ENCODE assay signal across 11 mouse cellular contexts in genomic region chr19:5711218-5711617, GRCm38 (mm10). TPM values are rescaled to one million over a fixed set of nuclear protein-coding genes. Genes with fewer than 3 reads are reported as not detected.
A peak's percentile ranks its signal among the peaks of the same experiment; 100 is the strongest.
DNase-seq lines count a peak whose midpoint lies in the region; ATAC-seq and TF ChIP-seq lines count a peak whose summit lies in the region.
"Had no signal": no experiment of that assay in that cellular context is flagged by ENCODE, and none has a peak within 500 bp of the region (broad histone marks: within the 10 kb centered on the region; RNA-seq: fewer than 3 reads in every experiment).

No protein-coding gene starts in this region.

- H3K27ac ChIP-seq in cerebellum, adult 2 months (ENCODE audit: insufficient read depth, low read length): no peak overlapping the region
- 0 out of 2 replicates have a peak overlapping the region, but pooled peaks have one; percentile 43 for H3K27ac ChIP-seq in liver, embryonic 12.5 days
- no peak overlapping the region for H3K27ac ChIP-seq in small intestine, adult 2 months (ENCODE audit: insufficient read depth, low read depth, low read length)
- no peak overlapping the region for H3K27ac ChIP-seq in hindbrain, embryonic 16.5 days (ENCODE audit: low read depth, low read length)
- H3K27ac ChIP-seq: embryonic facial prominence, embryonic 13.5 days; lung, embryonic 15.5 days; stomach, embryonic 15.5 days had no signal

- peaks cover 100% of the 10 kb centered on the region for H3K36me3 ChIP-seq in liver, embryonic 12.5 days
- H3K36me3 ChIP-seq in small intestine, adult 2 months (ENCODE audit: control insufficient read depth, insufficient read depth, low read length): peaks cover 51% of the 10 kb centered on the region
- peaks cover 26% of the 10 kb centered on the region for H3K36me3 ChIP-seq in hindbrain, embryonic 16.5 days (ENCODE audit: control insufficient read depth, insufficient read depth, low read length)

- TF ChIP-seq POLR2A in cerebellum, adult 2 months (IDR thresholded peaks at IDR 0.05; ENCODE audit: borderline replicate concordance, insufficient read depth, low read length): no peak
- TF ChIP-seq POLR2A in small intestine, adult 2 months (IDR thresholded peaks at IDR 0.05; ENCODE audit: low read depth, low read length): no peak

- no peak overlapping the region for H3K9ac ChIP-seq in liver, embryonic 12.5 days
- H3K9ac ChIP-seq in hindbrain, embryonic 16.5 days (ENCODE audit: low read depth, low read length): no peak overlapping the region
- H3K9ac ChIP-seq: embryonic facial prominence, embryonic 13.5 days; lung, embryonic 15.5 days; stomach, embryonic 15.5 days had no signal

- peak; percentile 61 to 81 for DNase-seq in left cerebral cortex, adult 18-20 months (ENCODE audit: low spot score in 2 of 2)
- no peak for DNase-seq in left cerebral cortex, adult 11 months (ENCODE audit: low spot score)
- peak; percentile 73 for DNase-seq in Muller cell, postnatal 12 days (ENCODE audit: inconsistent ontology term)
- DNase-seq in cerebellum, adult 2 months: peak; percentile 70 to 76
- peak; percentile 72 to 82 for DNase-seq in heart, postnatal 10 days

- H3K27me3 ChIP-seq in cerebellum, adult 2 months (ENCODE audit: control insufficient read depth, insufficient read depth, low read length): no peaks in the 10 kb centered on the region
- H3K27me3 ChIP-seq in liver, embryonic 12.5 days (replicated peaks): no peaks in the 10 kb centered on the region
- H3K27me3 ChIP-seq in small intestine, adult 2 months (ENCODE audit: control insufficient read depth, insufficient read depth, low read length): no peaks in the 10 kb centered on the region
- H3K27me3 ChIP-seq in hindbrain, embryonic 16.5 days (replicated peaks; ENCODE audit: control insufficient read depth, insufficient read depth, low read length): no peaks in the 10 kb centered on the region
- H3K27me3 ChIP-seq: embryonic facial prominence, embryonic 13.5 days; lung, embryonic 15.5 days; stomach, embryonic 15.5 days had no signal

- WGBS in cerebellum, adult 2 months: 11% methylated on average over 3 of the region's 3 CpGs
- 43% methylated on average over 3 of the region's 3 CpGs for WGBS in liver, embryonic 12.5 days (ENCODE audit: insufficient replicate concordance)
- WGBS in small intestine, adult 2 months: 21% methylated on average over 3 of the region's 3 CpGs
- WGBS in hindbrain, embryonic 16.5 days: 11% methylated on average over 3 of the region's 3 CpGs

- no peak for ATAC-seq in liver, embryonic 12.5 days
- no peak for ATAC-seq in hindbrain, embryonic 16.5 days

- intact Hi-C loops in heart, postnatal 10 days (cut with DNase I): loop anchor here (1.0 kb wide), 2 partner anchors 17 to 69 kb away; no protein-coding TSS in a partner anchor

- H3K4me1 ChIP-seq in cerebellum, adult 2 months (ENCODE audit: control insufficient read depth, insufficient read depth, low read length): peaks cover 5% of the 10 kb centered on the region; the same call in 1 of the 2 replicates
- H3K4me1 ChIP-seq in liver, embryonic 12.5 days: peaks cover 58% of the 10 kb centered on the region
- H3K4me1 ChIP-seq in small intestine, adult 2 months (ENCODE audit: control insufficient read depth, insufficient read depth, insufficient read length, low read length): peaks cover 21% of the 10 kb centered on the region
- peaks cover 15% of the 10 kb centered on the region for H3K4me1 ChIP-seq in hindbrain, embryonic 16.5 days (ENCODE audit: control insufficient read depth, insufficient read depth, low read depth, low read length)

- H3K9me3 ChIP-seq in liver, embryonic 12.5 days (replicated peaks): no peaks in the 10 kb centered on the region
- no peaks in the 10 kb centered on the region for H3K9me3 ChIP-seq in hindbrain, embryonic 16.5 days (ENCODE audit: control insufficient read depth, low read length)
- H3K9me3 ChIP-seq: embryonic facial prominence, embryonic 13.5 days; lung, embryonic 15.5 days; stomach, embryonic 15.5 days had no signal

- peak; percentile 85 for TF ChIP-seq CTCF in cerebellum, adult 2 months (IDR thresholded peaks at IDR 0.05; ENCODE audit: borderline replicate concordance, insufficient read depth, low read depth, low read length)
- peak; percentile 72; the same call in 1 of the 2 replicates for TF ChIP-seq CTCF in small intestine, adult 2 months (IDR thresholded peaks at IDR 0.05; ENCODE audit: extremely low read depth, insufficient read length, insufficient replicate concordance, low read depth, low read length)

- no peak overlapping the region for H3K4me2 ChIP-seq in liver, embryonic 12.5 days
- H3K4me2 ChIP-seq in hindbrain, embryonic 16.5 days (ENCODE audit: low read length): no peak overlapping the region
- H3K4me2 ChIP-seq: embryonic facial prominence, embryonic 13.5 days; lung, embryonic 15.5 days; stomach, embryonic 15.5 days had no signal

- H3K4me3 ChIP-seq in cerebellum, adult 2 months (replicated peaks; ENCODE audit: insufficient read depth, low read depth, low read length): no peak overlapping the region
- H3K4me3 ChIP-seq in liver, embryonic 12.5 days: no peak overlapping the region
- H3K4me3 ChIP-seq in small intestine, adult 2 months (ENCODE audit: low read depth, low read length): no peak overlapping the region
- no peak overlapping the region for H3K4me3 ChIP-seq in hindbrain, embryonic 16.5 days (ENCODE audit: low read length)
- H3K4me3 ChIP-seq: embryonic facial prominence, embryonic 13.5 days; lung, embryonic 15.5 days; stomach, embryonic 15.5 days had no signal

RNA-seq across cellular contexts. Expression of gene Kcnk7, which starts 7.1 kb away (rescaled TPM):
- total RNA-seq in left cerebral cortex, adult 18-20 months (2021): not detected
- polyA plus RNA-seq in cerebellum, adult 2 months (2012; rRNA removed): 0.13 and 0.24 TPM in 2 replicates
- total RNA-seq in heart, postnatal 10 days (2021): not detected
- polyA plus RNA-seq in liver, embryonic 12.5 days (2016; fragmentation: Nextera tagmentation; extraction: Ambion mirVana): 0.18 and 0.19 TPM in 2 replicates
- 0.57 TPM in 1 of 2 replicates, not detected in the other for polyA plus RNA-seq in small intestine, adult 2 months (2012; rRNA removed)
- not detected in 2 replicates for polyA plus RNA-seq in hindbrain, embryonic 16.5 days (2015; fragmentation: Nextera tagmentation; extraction: Ambion mirVana)

RNA-seq across cellular contexts. Expression of gene Ehbp1l1, which starts 14.9 kb away (rescaled TPM):
- 10 to 100 TPM; 23.7 to 24.7 TPM for total RNA-seq in left cerebral cortex, adult 18-20 months (2021)
- 11.7 and 13.1 TPM in 2 replicates for polyA plus RNA-seq in cerebellum, adult 2 months (2012; rRNA removed)
- total RNA-seq in heart, postnatal 10 days (2021): 100 to 1,000 TPM; 154 to 161 TPM
- 122 and 124 TPM in 2 replicates for polyA plus RNA-seq in liver, embryonic 12.5 days (2016; fragmentation: Nextera tagmentation; extraction: Ambion mirVana)
- polyA plus RNA-seq in small intestine, adult 2 months (2012; rRNA removed): 62.1 and 100 TPM in 2 replicates
- 21.6 and 29.7 TPM in 2 replicates for polyA plus RNA-seq in hindbrain, embryonic 16.5 days (2015; fragmentation: Nextera tagmentation; extraction: Ambion mirVana)

RNA-seq across cellular contexts. Expression of gene Fam89b, which starts 18.2 kb away (rescaled TPM):
- 10 to 100 TPM; 24.4 to 30.9 TPM for total RNA-seq in left cerebral cortex, adult 18-20 months (2021)
- 65.2 and 65.9 TPM in 2 replicates for polyA plus RNA-seq in cerebellum, adult 2 months (2012; rRNA removed)
- 10 to 100 TPM; 44.0 to 47.7 TPM for total RNA-seq in heart, postnatal 10 days (2021)
- polyA plus RNA-seq in liver, embryonic 12.5 days (2016; fragmentation: Nextera tagmentation; extraction: Ambion mirVana): 45.1 and 45.3 TPM in 2 replicates
- 69.8 and 126 TPM in 2 replicates for polyA plus RNA-seq in small intestine, adult 2 months (2012; rRNA removed)
- polyA plus RNA-seq in hindbrain, embryonic 16.5 days (2015; fragmentation: Nextera tagmentation; extraction: Ambion mirVana): 118 and 128 TPM in 2 replicates

RNA-seq across cellular contexts. Expression of gene Pcnx3, which starts 22.5 kb away (rescaled TPM):
- total RNA-seq in left cerebral cortex, adult 18-20 months (2021): 10 to 100 TPM; 61.1 to 74.0 TPM
- polyA plus RNA-seq in cerebellum, adult 2 months (2012; rRNA removed): 65.0 and 65.1 TPM in 2 replicates
- total RNA-seq in heart, postnatal 10 days (2021): 10 to 100 TPM; 34.7 to 37.9 TPM
- 18.4 and 18.6 TPM in 2 replicates for polyA plus RNA-seq in liver, embryonic 12.5 days (2016; fragmentation: Nextera tagmentation; extraction: Ambion mirVana)
- polyA plus RNA-seq in small intestine, adult 2 months (2012; rRNA removed): 85.4 and 150 TPM in 2 replicates
- polyA plus RNA-seq in hindbrain, embryonic 16.5 days (2015; fragmentation: Nextera tagmentation; extraction: Ambion mirVana): 22.6 and 24.8 TPM in 2 replicates

RNA-seq across cellular contexts. Expression of gene Map3k11, which starts 22.7 kb away (rescaled TPM):
- total RNA-seq in left cerebral cortex, adult 18-20 months (2021): 10 to 100 TPM; 18.8 to 22.4 TPM
- polyA plus RNA-seq in cerebellum, adult 2 months (2012; rRNA removed): 28.6 and 29.7 TPM in 2 replicates
- 10 to 100 TPM; 41.3 to 47.8 TPM for total RNA-seq in heart, postnatal 10 days (2021)
- polyA plus RNA-seq in liver, embryonic 12.5 days (2016; fragmentation: Nextera tagmentation; extraction: Ambion mirVana): 25.8 and 27.7 TPM in 2 replicates
- 65.8 and 169 TPM in 2 replicates for polyA plus RNA-seq in small intestine, adult 2 months (2012; rRNA removed)
- 9.2 and 13.2 TPM in 2 replicates for polyA plus RNA-seq in hindbrain, embryonic 16.5 days (2015; fragmentation: Nextera tagmentation; extraction: Ambion mirVana)
